Mouse (Mus musculus) midbrain, embryonic 14.5 days (tissue): ENCODE measurements around the gene Lrba. TPM values are rescaled to one million over a fixed set of nuclear protein-coding genes. Genes with fewer than 3 reads are reported as not detected.
A peak's percentile ranks its signal among the peaks of the same experiment; 100 is the strongest.

Experiments used
- ATAC-seq: fragments of 200-750 bp; cut with Nextera tagmentation; 2 replicates; pipeline ENCODE4 v1.8.0; 2017; ENCODE audit warnings: moderate number of reproducible peaks, moderate library complexity; ENCODE audit not compliant: low FRiP score, low TSS enrichment
- DNase-seq: peaks from one replicate; pipeline ENCODE4 v3.0.0-alpha.2; 2015
- H3K27ac ChIP-seq: fragments of 300-500 bp; sonication (generic); replicated peaks from 2 replicates; pipeline ENCODE4 v1.5.1; 2014; ENCODE audit warnings: mild to moderate bottlenecking, low read depth, low read length, moderate library complexity
- H3K27me3 ChIP-seq: fragments of 300-500 bp; sonication (generic); 2 replicates; pipeline ENCODE4 v1.6.1; 2014; ENCODE audit warnings: low read length, control low read depth, mixed read lengths; ENCODE audit not compliant: control insufficient read depth, insufficient read depth
- H3K36me3 ChIP-seq: fragments of 300-500 bp; sonication (generic); 2 replicates; pipeline ENCODE4 v1.6.1; 2014; ENCODE audit warnings: low read length, control low read depth; ENCODE audit not compliant: control insufficient read depth, insufficient read depth
- H3K4me1 ChIP-seq: fragments of 300-500 bp; sonication (generic); 2 replicates; pipeline ENCODE4 v1.6.1; 2014; ENCODE audit warnings: mild to moderate bottlenecking, antibody characterized with exemption, low read length, control low read depth; ENCODE audit not compliant: control insufficient read depth, insufficient read depth
- H3K4me2 ChIP-seq: fragments of 300-500 bp; sonication (generic); 2 replicates; pipeline ENCODE4 v1.6.1; 2014; ENCODE audit warnings: mild to moderate bottlenecking, low read length, moderate library complexity
- H3K4me3 ChIP-seq: fragments of 300-500 bp; sonication (generic); replicated peaks from 2 replicates; pipeline ENCODE4 v1.5.1; 2014; ENCODE audit warnings: low read depth, low read length
- H3K9ac ChIP-seq: fragments of 300-500 bp; sonication (generic); replicated peaks from 2 replicates; pipeline ENCODE4 v1.6.1; 2014; ENCODE audit warnings: mild to moderate bottlenecking, low read length, moderate library complexity
- H3K9me3 ChIP-seq: fragments of 300-500 bp; sonication (generic); 2 replicates; pipeline ENCODE4 v1.6.1; 2016; ENCODE audit warnings: low read length, control low read depth, mixed read lengths; ENCODE audit not compliant: control insufficient read depth
- WGBS: fragments of 180-500 bp; shearing (Covaris S2); extraction: QIAGEN DNeasy Blood & Tissue Kit; methylation state at CpG from one replicate; pipeline ENCODE4 v1.1.7; 2014; 5-methylcytosine and 5-hydroxymethylcytosine counted together
- polyA plus RNA-seq: library from polyadenylated mRNA; unstranded; fragments of >200 nt; fragmentation: Nextera tagmentation; extraction: Ambion mirVana; gene quantifications from 2 replicates; pipeline ENCODE4 v1.2.1, GENCODE M21; 2014

Gene Lrba
- polyA plus RNA-seq, 1 experiment from 2014 or later = 10.2 TPM

- no peak overlapping the region for H3K4me2 ChIP-seq
- H3K27me3 ChIP-seq = no peaks in the 10 kb centered on the region
- 91% methylated on average over 1 of the region's 1 CpGs for WGBS
- no peak for ATAC-seq
- no peaks in the 10 kb centered on the region for H3K36me3 ChIP-seq
- H3K27ac ChIP-seq = no peak overlapping the region
- no peaks in the 10 kb centered on the region for H3K9me3 ChIP-seq
- DNase-seq = no peak
- H3K9ac ChIP-seq = no peak overlapping the region
- no peak overlapping the region for H3K4me3 ChIP-seq
- peaks cover 21% of the 10 kb centered on the region for H3K4me1 ChIP-seq
Observed at GRCm38 (mm10) chr3:86561023-86561344, 336.5 kb downstream of the Lrba start.

- Histone ChIP-seq H3K27ac (no peak overlapping the region), H3K27me3 (no peaks in the 10 kb centered on the region), H3K4me1 (peaks cover 21% of the 10 kb centered on the region), H3K36me3 (no peaks in the 10 kb centered on the region), H3K4me2 (no peak overlapping the region), H3K9ac (no peak overlapping the region), H3K9me3 (no peaks in the 10 kb centered on the region), H3K4me3 (no peak overlapping the region)
- no peak for DNase-seq
- 100% methylated on average over 1 of the region's 1 CpGs for WGBS
- no peak for ATAC-seq
Observed at GRCm38 (mm10) chr3:86561396-86561795, 336.9 kb downstream of the Lrba start.

- 64% methylated on average over 4 of the region's 4 CpGs for WGBS
- Histone ChIP-seq H3K4me2 (no peak overlapping the region), H3K36me3 (no peaks in the 10 kb centered on the region), H3K9me3 (no peaks in the 10 kb centered on the region), H3K9ac (no peak overlapping the region), H3K4me1 (no peaks in the 10 kb centered on the region), H3K4me3 (no peak overlapping the region), H3K27ac (no peak overlapping the region), H3K27me3 (0 out of 2 replicates have a peak, but pooled peaks cover 3% of the 10 kb centered on the region)
- ATAC-seq (no peak), DNase-seq (no peak)
Observed at GRCm38 (mm10) chr3:86567312-86567711, 342.8 kb downstream of the Lrba start.

GRCm38 (mm10) chr3:86571518-86571917, 347.0 kb downstream of the Lrba start:
- no peak for ATAC-seq
- no peak overlapping the region for H3K9ac ChIP-seq
- H3K4me2 ChIP-seq = no peak overlapping the region

GRCm38 (mm10) chr3:86572519-86573244, 348.2 kb downstream of the Lrba start:
- Histone ChIP-seq H3K36me3 (no peaks in the 10 kb centered on the region), H3K4me1 (peaks cover 6% of the 10 kb centered on the region; the same call in 1 of the 2 replicates), H3K4me3 (no peak overlapping the region), H3K27ac (no peak overlapping the region), H3K9ac (no peak overlapping the region; the same call in 1 of the 2 replicates), H3K9me3 (no peaks in the 10 kb centered on the region), H3K27me3 (0 out of 2 replicates have a peak, but pooled peaks cover 3% of the 10 kb centered on the region), H3K4me2 (no peak overlapping the region)
- 8% methylated on average over 3 of the region's 3 CpGs for WGBS
- no peak; the same call in 1 of the 2 replicates for ATAC-seq
- DNase-seq = peak; percentile 67

More at GRCm38 (mm10) chr3:86571518-86571917, 347.0 kb downstream of the Lrba start:
- H3K4me1 ChIP-seq = peaks cover 6% of the 10 kb centered on the region; the same call in 1 of the 2 replicates
- H3K4me3 ChIP-seq = no peak overlapping the region
- WGBS = 7% methylated on average over 4 of the region's 4 CpGs
- H3K36me3 ChIP-seq = no peaks in the 10 kb centered on the region
- no peak overlapping the region for H3K27ac ChIP-seq
- H3K9me3 ChIP-seq = no peaks in the 10 kb centered on the region
- DNase-seq = no peak
- 0 out of 2 replicates have a peak, but pooled peaks cover 3% of the 10 kb centered on the region for H3K27me3 ChIP-seq

- H3K9me3 ChIP-seq = no peaks in the 10 kb centered on the region
- no peak overlapping the region for H3K27ac ChIP-seq
- no peak overlapping the region for H3K9ac ChIP-seq
- no peaks in the 10 kb centered on the region for H3K36me3 ChIP-seq
- H3K27me3 ChIP-seq = 0 out of 2 replicates have a peak, but pooled peaks cover 3% of the 10 kb centered on the region
- no peak for DNase-seq
- no peak for ATAC-seq
- no peak overlapping the region for H3K4me2 ChIP-seq
- H3K4me1 ChIP-seq = peaks cover 6% of the 10 kb centered on the region; the same call in 1 of the 2 replicates
- no peak overlapping the region for H3K4me3 ChIP-seq
Observed at GRCm38 (mm10) chr3:86575312-86575711, 350.8 kb downstream of the Lrba start.

- Histone ChIP-seq H3K4me2 (no peak overlapping the region), H3K4me1 (0 out of 2 replicates have a peak, but pooled peaks cover 3% of the 10 kb centered on the region), H3K27ac (no peak overlapping the region), H3K9ac (no peak overlapping the region), H3K9me3 (no peaks in the 10 kb centered on the region), H3K36me3 (no peaks in the 10 kb centered on the region), H3K27me3 (no peaks in the 10 kb centered on the region), H3K4me3 (no peak overlapping the region)
- ATAC-seq = peak; percentile 72
- DNase-seq = peak; percentile 84
- 8% methylated on average over 3 of the region's 3 CpGs for WGBS
Observed at GRCm38 (mm10) chr3:86602284-86602683, 377.8 kb downstream of the Lrba start.

- no peak overlapping the region for H3K9ac ChIP-seq
- WGBS = 86% methylated on average over 8 of the region's 8 CpGs
- no peak overlapping the region for H3K27ac ChIP-seq
- H3K4me3 ChIP-seq = no peak overlapping the region
- no peaks in the 10 kb centered on the region for H3K9me3 ChIP-seq
- H3K4me2 ChIP-seq = no peak overlapping the region
- no peaks in the 10 kb centered on the region for H3K4me1 ChIP-seq
- no peak for ATAC-seq
- H3K36me3 ChIP-seq = no peaks in the 10 kb centered on the region
- no peak for DNase-seq
- H3K27me3 ChIP-seq = no peaks in the 10 kb centered on the region
Observed at GRCm38 (mm10) chr3:86605775-86606174, 381.3 kb downstream of the Lrba start.
